Mouse (Mus musculus) heart, adult 2 months (tissue): Measurements from ENCODE around the gene Camk1d. TPM values are rescaled to one million over a fixed set of nuclear protein-coding genes. Genes with fewer than 3 reads are reported as not detected.

ENCODE experiments used
- DNase-seq, 2 experiments: peaks; one replicate each; pipeline ENCODE4 v3.0.0; 2021
- H3K27ac ChIP-seq: fragments of 200-600 bp; 2 replicates; pipeline ENCODE4 v1.8.1; 2022
- H3K27me3 ChIP-seq: fragments of 200-500 bp; 2 replicates; pipeline ENCODE4 v1.6.1; 2012; ENCODE audit warnings: mild to moderate bottlenecking, low read length, inconsistent platforms, mixed read lengths; ENCODE audit not compliant: control insufficient read depth, insufficient read depth
- H3K36me3 ChIP-seq: fragments of 200-500 bp; 2 replicates; pipeline ENCODE4 v1.6.1; 2012; ENCODE audit warnings: low read length, inconsistent platforms; ENCODE audit not compliant: control insufficient read depth, insufficient read depth
- H3K4me1 ChIP-seq: fragments of 200-500 bp; 2 replicates; pipeline ENCODE4 v1.6.1; 2011; ENCODE audit warnings: low read length; ENCODE audit not compliant: control insufficient read depth, insufficient read depth
- H3K4me3 ChIP-seq: fragments of 200-600 bp; 2 replicates; pipeline ENCODE4 v1.8.1; 2022
- H3K79me2 ChIP-seq: fragments of 200-500 bp; replicated peaks from 2 replicates; pipeline ENCODE4 v1.6.1; 2012; ENCODE audit warnings: mild to moderate bottlenecking, inconsistent platforms, low read length, moderate library complexity, mixed read lengths; ENCODE audit not compliant: control insufficient read depth, insufficient read depth
- H3K9ac ChIP-seq: fragments of 200-500 bp; 2 replicates; pipeline ENCODE4 v1.6.1; 2012; ENCODE audit warnings: low read depth, mild to moderate bottlenecking, control low read depth, inconsistent platforms, low read length, mixed read lengths
- CTCF ChIP-seq: fragments of 200-600 bp; IDR thresholded peaks from 2 replicates; pipeline ENCODE4 v1.8.1; 2022; ENCODE audit warnings: antibody characterized with exemption, mild to moderate bottlenecking, moderate library complexity
- EP300 ChIP-seq: fragments of 200-500 bp; IDR thresholded peaks from 2 replicates; pipeline ENCODE4 v1.6.1; 2011; ENCODE audit warnings: low read depth, low read length, control low read depth; ENCODE audit not compliant: insufficient read depth
- POLR2A ChIP-seq: fragments of 200-500 bp; IDR thresholded peaks from 2 replicates; pipeline ENCODE4 v1.6.1; 2011; ENCODE audit warnings: mild to moderate bottlenecking, low read depth, low read length, control low read depth; ENCODE audit not compliant: insufficient read depth
- WGBS: fragments of 180-500 bp; shearing (Covaris S2); methylation state at CpG from one replicate; pipeline ENCODE4 v1.1.7; 2018; 5-methylcytosine and 5-hydroxymethylcytosine counted together
- intact Hi-C: fragments of 180-260 bp; cut with DNase I; formaldehyde crosslinking; loops from one replicate; pipeline ENCODE4 v1.15.1; 2025
- polyA plus RNA-seq: library from polyadenylated mRNA; depleted of rRNA; stranded (reverse); fragments of >200 nt; gene quantifications from 2 replicates; pipeline ENCODE4 v1.2.3, GENCODE M21; 2012
- total RNA-seq, 2 experiments: library from RNA; stranded (reverse); gene quantifications; 2 replicates each; pipeline ENCODE4 v1.2.3; 2021

Gene Camk1d
- total and polyA plus RNA-seq, 3 experiments: 2.5 to 4.9 (median 4.3) TPM

GRCm38 (mm10) chr2:5435587-5436253 lies 278.6 kb downstream of the Camk1d start:
- H3K79me2 ChIP-seq: no peaks in the 10 kb centered on the region
- no peak overlapping the region for H3K4me3 ChIP-seq
- no peak for DNase-seq
- no peaks in the 10 kb centered on the region for H3K4me1 ChIP-seq
- 76% methylated on average over 16 of the region's 16 CpGs for WGBS
- TF ChIP-seq CTCF: no peak
- TF ChIP-seq POLR2A: no peak
- TF ChIP-seq EP300: no peak
- H3K36me3 ChIP-seq: no peaks in the 10 kb centered on the region
- H3K27me3 ChIP-seq: no peaks in the 10 kb centered on the region
- no peak overlapping the region for H3K27ac ChIP-seq
- intact Hi-C loops: no loop called here
- no peak overlapping the region for H3K9ac ChIP-seq

GRCm38 (mm10) chr2:5431309-5431708 lies 283.0 kb downstream of the Camk1d start:
- no peaks in the 10 kb centered on the region; the same call in 1 of the 2 replicates for H3K4me1 ChIP-seq
- 61% methylated on average over 2 of the region's 2 CpGs for WGBS
- H3K27me3 ChIP-seq: no peaks in the 10 kb centered on the region
- no peak overlapping the region for H3K9ac ChIP-seq
- no peak overlapping the region for H3K4me3 ChIP-seq
- H3K79me2 ChIP-seq: no peaks in the 10 kb centered on the region
- no peak for DNase-seq
- H3K36me3 ChIP-seq: no peaks in the 10 kb centered on the region; the same call in 1 of the 2 replicates
- TF ChIP-seq POLR2A: no peak
- TF ChIP-seq CTCF: peak; percentile 66
- no peak overlapping the region for H3K27ac ChIP-seq
- intact Hi-C loops: no loop called here

DNA sequence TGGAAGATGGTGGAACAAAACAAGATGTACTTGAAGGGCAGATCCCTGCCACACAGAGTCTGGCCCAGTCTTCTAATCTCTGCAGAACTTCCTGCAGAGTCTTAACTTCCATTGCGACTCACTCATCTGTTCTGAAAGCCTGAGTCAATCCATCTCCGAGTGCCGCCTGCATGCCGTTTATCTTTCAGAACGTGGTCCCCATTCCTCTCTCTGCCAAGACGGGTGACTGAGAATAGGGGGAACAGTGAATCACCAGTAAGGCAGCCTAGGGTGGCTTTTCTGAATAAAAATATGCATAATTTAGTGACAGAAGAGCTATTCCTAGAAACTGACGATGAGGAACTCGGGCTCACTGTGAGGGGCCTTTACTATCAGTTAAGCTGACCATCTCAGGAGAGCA lies 284.4 kb downstream of the Camk1d start:
- Histone ChIP-seq H3K27me3 (no peaks in the 10 kb centered on the region), H3K4me3 (no peak overlapping the region), H3K27ac (no peak overlapping the region), H3K4me1 (no peaks in the 10 kb centered on the region; the same call in 1 of the 2 replicates), H3K9ac (no peak overlapping the region), H3K36me3 (no peaks in the 10 kb centered on the region; the same call in 1 of the 2 replicates), H3K79me2 (no peaks in the 10 kb centered on the region)
- WGBS: 55% methylated on average over 8 of the region's 8 CpGs
- intact Hi-C loops: no loop called here
- TF ChIP-seq EP300 (no peak), CTCF (no peak), POLR2A (no peak)
- no peak for DNase-seq

DNA sequence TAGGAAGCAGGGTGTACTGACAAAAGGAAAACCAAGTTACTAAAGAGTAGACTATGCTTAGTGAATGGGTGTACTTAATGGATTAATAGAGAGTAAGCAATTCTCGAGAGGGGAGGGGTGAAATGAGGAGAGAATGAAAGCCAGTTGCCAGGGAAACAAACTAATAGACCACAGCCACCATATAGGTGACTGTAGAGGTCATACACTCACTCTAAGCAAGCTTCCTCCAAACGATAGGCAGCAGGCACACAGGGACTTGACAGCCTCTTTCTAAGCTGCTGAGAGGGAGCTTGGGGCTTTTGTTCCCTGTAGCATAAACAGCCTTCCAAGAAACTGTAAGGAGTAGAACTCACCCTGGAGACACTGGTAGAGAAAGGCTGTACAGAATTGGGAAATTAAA lies 288.2 kb downstream of the Camk1d start:
- WGBS: 42% methylated on average over 2 of the region's 2 CpGs
- TF ChIP-seq POLR2A: no peak
- TF ChIP-seq EP300: no peak
- TF ChIP-seq CTCF: no peak
- Histone ChIP-seq H3K27me3 (no peaks in the 10 kb centered on the region), H3K36me3 (no peaks in the 10 kb centered on the region; the same call in 1 of the 2 replicates), H3K4me3 (no peak overlapping the region), H3K79me2 (no peaks in the 10 kb centered on the region), H3K9ac (no peak overlapping the region), H3K27ac (no peak overlapping the region), H3K4me1 (no peaks in the 10 kb centered on the region; the same call in 1 of the 2 replicates)
- intact Hi-C loops: no loop called here
- DNase-seq: no peak

DNA sequence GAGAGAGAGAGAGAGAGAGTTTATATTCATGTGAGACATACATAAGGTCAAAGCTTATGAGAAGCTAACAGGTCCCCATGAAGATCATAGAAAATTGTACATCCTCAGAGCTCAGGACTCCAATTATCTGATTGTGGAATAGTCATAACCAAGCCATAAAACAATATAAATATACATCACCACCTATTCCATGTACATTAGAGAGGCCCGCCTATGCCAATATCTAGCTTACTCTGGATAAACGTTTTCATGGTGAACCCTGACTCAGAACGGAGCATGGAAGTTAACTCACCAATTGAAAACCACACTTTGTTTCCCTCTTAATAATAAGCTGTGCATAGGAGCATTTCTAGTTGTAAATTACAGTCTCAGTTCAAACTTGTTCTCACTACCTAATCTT lies 288.7 kb downstream of the Camk1d start:
- intact Hi-C loops: no loop called here
- WGBS: 78% methylated on average over 3 of the region's 3 CpGs

DNA sequence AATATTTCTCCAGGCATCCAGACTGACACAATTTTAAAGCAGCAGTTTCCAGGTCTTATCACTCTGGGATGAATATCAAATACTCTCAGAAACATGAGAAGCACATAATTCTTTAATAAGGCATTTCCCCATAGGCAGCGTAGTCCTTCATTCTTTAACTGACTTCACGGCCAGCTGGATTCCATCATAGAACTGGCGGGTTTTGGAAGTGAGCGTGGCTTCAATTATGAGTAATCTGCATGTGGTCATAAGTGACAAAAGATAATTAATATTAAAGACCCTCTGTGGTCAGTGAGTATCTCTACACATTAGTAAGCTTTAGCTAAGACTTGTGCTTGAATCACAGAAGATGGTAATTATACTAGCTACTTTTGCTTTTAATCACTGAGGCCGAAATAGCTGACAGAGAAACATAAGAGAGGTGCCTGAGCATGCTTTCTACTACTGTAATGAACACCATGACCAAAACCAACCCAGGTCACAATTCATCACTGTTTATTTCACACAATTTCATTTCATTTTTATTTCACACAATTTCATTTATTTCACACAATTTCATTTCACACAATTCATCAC lies 293.6 kb downstream of the Camk1d start:
- WGBS: 78% methylated on average over 5 of the region's 5 CpGs
- TF ChIP-seq POLR2A: no peak
- H3K4me3 ChIP-seq: no peak overlapping the region

More for the DNA sequence above, 288.7 kb downstream of the Camk1d start:
- no peak for DNase-seq
- TF ChIP-seq EP300 (no peak), POLR2A (no peak), CTCF (no peak)
- H3K79me2 ChIP-seq: no peaks in the 10 kb centered on the region
- H3K4me3 ChIP-seq: no peak overlapping the region
- H3K4me1 ChIP-seq: no peaks in the 10 kb centered on the region; the same call in 1 of the 2 replicates
- H3K9ac ChIP-seq: no peak overlapping the region
- no peaks in the 10 kb centered on the region for H3K27me3 ChIP-seq
- H3K36me3 ChIP-seq: no peaks in the 10 kb centered on the region; the same call in 1 of the 2 replicates
- no peak overlapping the region for H3K27ac ChIP-seq

More for the DNA sequence above, 293.6 kb downstream of the Camk1d start:
- no peaks in the 10 kb centered on the region for H3K27me3 ChIP-seq
- H3K4me1 ChIP-seq: peaks cover 1% of the 10 kb centered on the region; the same call in 1 of the 2 replicates
- H3K79me2 ChIP-seq: no peaks in the 10 kb centered on the region
- no peak overlapping the region for H3K27ac ChIP-seq
- H3K36me3 ChIP-seq: no peaks in the 10 kb centered on the region
- DNase-seq: no peak
- intact Hi-C loops: no loop called here
- H3K9ac ChIP-seq: no peak overlapping the region
